Mouse (Mus musculus): ENCODE measurements at regions not wholly inside any gene's neighbourhood (a gene's known extent, or its start where the extent isn't known, plus 50 kb on each side); places are given as distances from the start of the nearest gene placed in this dataset.
A peak's percentile ranks its signal among the peaks of the same experiment; 100 is the strongest.

DNA sequence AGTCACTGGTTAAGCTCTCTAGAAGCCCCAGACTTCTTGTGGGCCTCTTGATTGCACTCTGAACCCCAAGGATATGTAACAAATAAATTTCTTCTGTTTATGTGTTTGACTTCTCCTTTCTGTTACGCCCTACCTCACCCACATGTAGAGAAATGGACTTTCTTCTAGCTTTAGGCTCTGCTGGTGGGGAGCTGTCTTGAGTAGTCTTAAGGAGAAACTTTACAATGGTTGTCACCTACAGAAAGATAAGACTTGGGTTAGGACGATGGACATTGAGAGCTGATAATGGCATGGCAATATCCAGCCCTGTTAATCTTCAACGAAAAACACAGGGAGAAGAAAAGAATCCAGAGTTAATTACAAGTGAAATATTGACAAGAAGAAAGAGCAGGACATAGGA is 416.1 kb downstream of the Dmrt2 start:
- H3K27ac ChIP-seq (ENCODE audit: low read length) = no peak overlapping the region
- no peaks in the 10 kb centered on the region for H3K9me3 ChIP-seq (ENCODE audit: control insufficient read depth, low read length)
- H3K4me2 ChIP-seq (ENCODE audit: low read length) = no peak overlapping the region
- no peak overlapping the region for H3K9ac ChIP-seq (replicated peaks; ENCODE audit: low read depth, low read length)
- no peaks in the 10 kb centered on the region for H3K36me3 ChIP-seq (ENCODE audit: control insufficient read depth, insufficient read depth)
- no peaks in the 10 kb centered on the region for H3K4me1 ChIP-seq (replicated peaks; ENCODE audit: control insufficient read depth, insufficient read depth, low read length)
- H3K4me3 ChIP-seq (replicated peaks; ENCODE audit: low read length) = no peak overlapping the region
- WGBS = 89% methylated on average over 3 of the region's 3 CpGs
- H3K27me3 ChIP-seq (replicated peaks; ENCODE audit: control insufficient read depth, insufficient read depth, low read length) = no peaks in the 10 kb centered on the region
- no peak for ATAC-seq

DNA sequence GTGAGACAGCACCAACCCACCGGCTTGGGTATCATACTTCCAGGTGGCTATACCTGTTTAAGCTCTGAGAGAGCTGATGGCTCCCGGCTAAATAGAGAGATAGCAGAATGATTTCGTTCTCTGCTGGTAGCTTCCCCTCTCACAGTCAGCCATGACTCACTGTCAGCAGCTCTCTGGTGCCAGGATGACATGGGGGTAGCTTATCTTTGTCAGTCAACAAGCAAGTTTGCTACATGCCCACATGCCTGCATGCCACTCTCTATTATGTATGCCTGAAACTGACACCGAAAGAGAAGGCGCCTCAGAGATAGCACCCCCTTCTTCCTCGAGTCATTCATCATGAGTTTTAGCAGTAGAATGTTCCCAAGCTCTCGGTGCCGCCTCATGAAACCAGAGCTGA is 419.2 kb downstream of the Dmrt2 start:
- no peak overlapping the region for H3K9ac ChIP-seq (replicated peaks; ENCODE audit: low read depth, low read length)
- no peak overlapping the region for H3K4me3 ChIP-seq (replicated peaks; ENCODE audit: low read length)
- H3K9me3 ChIP-seq (ENCODE audit: control insufficient read depth, low read length) = no peaks in the 10 kb centered on the region
- no peak overlapping the region for H3K4me2 ChIP-seq (ENCODE audit: low read length)
- 90% methylated on average over 8 of the region's 8 CpGs for WGBS
- no peak overlapping the region for H3K27ac ChIP-seq (ENCODE audit: low read length)
- H3K4me1 ChIP-seq (replicated peaks; ENCODE audit: control insufficient read depth, insufficient read depth, low read length) = no peaks in the 10 kb centered on the region
- H3K36me3 ChIP-seq (ENCODE audit: control insufficient read depth, insufficient read depth) = no peaks in the 10 kb centered on the region
- H3K27me3 ChIP-seq (replicated peaks; ENCODE audit: control insufficient read depth, insufficient read depth, low read length) = no peaks in the 10 kb centered on the region
- no peak for ATAC-seq

DNA sequence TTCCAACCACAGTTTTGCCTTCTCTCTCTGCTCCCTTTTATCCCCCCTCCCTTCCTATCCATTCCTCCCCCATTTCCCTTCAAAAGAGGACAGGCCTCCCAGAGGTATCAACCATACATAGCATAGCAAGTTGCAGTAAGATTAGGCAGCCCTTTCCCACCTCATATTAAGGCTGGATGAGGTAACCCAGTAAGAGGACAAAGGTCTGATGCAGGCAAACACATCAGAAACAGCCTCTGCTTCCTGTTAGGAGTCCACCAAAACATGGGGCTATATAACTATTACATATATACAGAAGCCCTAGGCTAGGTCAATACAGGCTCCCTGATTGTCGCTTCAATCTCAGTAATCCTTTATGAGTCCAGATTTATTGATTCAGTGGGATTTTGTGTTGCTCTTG is 421.6 kb downstream of the Dmrt2 start:
- Histone ChIP-seq H3K27ac (ENCODE audit: low read length) (no peak overlapping the region), H3K9me3 (ENCODE audit: control insufficient read depth, low read length) (no peaks in the 10 kb centered on the region), H3K4me3 (replicated peaks; ENCODE audit: low read length) (no peak overlapping the region), H3K27me3 (replicated peaks; ENCODE audit: control insufficient read depth, insufficient read depth, low read length) (no peaks in the 10 kb centered on the region), H3K9ac (replicated peaks; ENCODE audit: low read depth, low read length) (no peak overlapping the region), H3K4me2 (ENCODE audit: low read length) (no peak overlapping the region), H3K36me3 (ENCODE audit: control insufficient read depth, insufficient read depth) (no peaks in the 10 kb centered on the region), H3K4me1 (replicated peaks; ENCODE audit: control insufficient read depth, insufficient read depth, low read length) (no peaks in the 10 kb centered on the region)
- ATAC-seq = no peak
- 97% methylated on average over 1 of the region's 1 CpGs for WGBS

- Histone ChIP-seq H3K9me3 (ENCODE audit: control insufficient read depth, low read length) (no peaks in the 10 kb centered on the region), H3K27ac (ENCODE audit: low read length) (no peak overlapping the region), H3K4me1 (replicated peaks; ENCODE audit: control insufficient read depth, insufficient read depth, low read length) (no peaks in the 10 kb centered on the region), H3K9ac (replicated peaks; ENCODE audit: low read depth, low read length) (no peak overlapping the region), H3K4me3 (replicated peaks; ENCODE audit: low read length) (no peak overlapping the region), H3K36me3 (ENCODE audit: control insufficient read depth, insufficient read depth) (no peaks in the 10 kb centered on the region), H3K4me2 (ENCODE audit: low read length) (no peak overlapping the region), H3K27me3 (replicated peaks; ENCODE audit: control insufficient read depth, insufficient read depth, low read length) (no peaks in the 10 kb centered on the region)
- ATAC-seq = no peak
- 88% methylated on average over 6 of the region's 6 CpGs for WGBS
These were observed 442.1 kb downstream of the Dmrt2 start for GRCm38 (mm10) chr19:26114326-26114725.

- WGBS = 72% methylated on average over 2 of the region's 2 CpGs
- Histone ChIP-seq H3K9ac (replicated peaks; ENCODE audit: low read depth, low read length) (no peak overlapping the region), H3K36me3 (ENCODE audit: control insufficient read depth, insufficient read depth) (no peaks in the 10 kb centered on the region), H3K4me2 (ENCODE audit: low read length) (no peak overlapping the region), H3K9me3 (ENCODE audit: control insufficient read depth, low read length) (no peaks in the 10 kb centered on the region), H3K27me3 (replicated peaks; ENCODE audit: control insufficient read depth, insufficient read depth, low read length) (no peaks in the 10 kb centered on the region), H3K4me1 (replicated peaks; ENCODE audit: control insufficient read depth, insufficient read depth, low read length) (no peaks in the 10 kb centered on the region), H3K4me3 (replicated peaks; ENCODE audit: low read length) (no peak overlapping the region), H3K27ac (ENCODE audit: low read length) (no peak overlapping the region)
- no peak for ATAC-seq
These were observed 456.2 kb downstream of the Dmrt2 start for GRCm38 (mm10) chr19:26128423-26128822.

DNA sequence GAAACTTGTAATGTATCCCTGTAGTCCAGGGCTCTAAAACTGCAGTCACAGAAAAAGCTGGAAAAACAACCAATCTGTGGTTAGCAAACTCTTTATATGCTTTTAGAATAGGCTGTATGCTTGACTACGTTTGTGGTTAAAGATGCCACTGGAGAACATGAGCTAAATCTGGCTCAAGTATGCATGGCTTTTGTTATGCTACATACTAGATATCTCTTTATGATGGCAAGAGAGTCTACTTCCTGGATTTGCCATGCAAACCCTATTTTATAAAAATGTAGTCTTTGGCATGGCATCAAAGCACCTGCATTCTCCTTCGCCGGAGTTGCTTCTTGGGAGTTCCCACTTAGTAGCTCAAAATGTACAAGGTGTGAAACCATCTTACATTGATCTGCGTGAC is 462.2 kb downstream of the Dmrt2 start:
- Histone ChIP-seq H3K27me3 (replicated peaks; ENCODE audit: control insufficient read depth, insufficient read depth, low read length) (no peaks in the 10 kb centered on the region), H3K36me3 (ENCODE audit: control insufficient read depth, insufficient read depth) (no peaks in the 10 kb centered on the region), H3K9ac (replicated peaks; ENCODE audit: low read depth, low read length) (no peak overlapping the region), H3K4me1 (replicated peaks; ENCODE audit: control insufficient read depth, insufficient read depth, low read length) (no peaks in the 10 kb centered on the region), H3K9me3 (ENCODE audit: control insufficient read depth, low read length) (no peaks in the 10 kb centered on the region), H3K4me2 (ENCODE audit: low read length) (no peak overlapping the region), H3K4me3 (replicated peaks; ENCODE audit: low read length) (no peak overlapping the region), H3K27ac (ENCODE audit: low read length) (no peak overlapping the region)
- ATAC-seq = no peak
- WGBS = 86% methylated on average over 4 of the region's 4 CpGs

- no peak overlapping the region for H3K4me3 ChIP-seq (replicated peaks; ENCODE audit: low read length)
- no peaks in the 10 kb centered on the region for H3K36me3 ChIP-seq (ENCODE audit: control insufficient read depth, insufficient read depth)
- no peak overlapping the region for H3K9ac ChIP-seq (replicated peaks; ENCODE audit: low read depth, low read length)
- no peak overlapping the region for H3K27ac ChIP-seq (ENCODE audit: low read length)
- H3K4me1 ChIP-seq (replicated peaks; ENCODE audit: control insufficient read depth, insufficient read depth, low read length) = no peaks in the 10 kb centered on the region
- no peaks in the 10 kb centered on the region for H3K27me3 ChIP-seq (replicated peaks; ENCODE audit: control insufficient read depth, insufficient read depth, low read length)
- WGBS = 5% methylated on average over 2 of the region's 2 CpGs
- ATAC-seq = peak; percentile 12; the same call in 1 of the 2 replicates
- no peak overlapping the region for H3K4me2 ChIP-seq (ENCODE audit: low read length)
- H3K9me3 ChIP-seq (ENCODE audit: control insufficient read depth, low read length) = no peaks in the 10 kb centered on the region
These were observed 463.3 kb downstream of the Dmrt2 start for GRCm38 (mm10) chr19:26135398-26136104.

DNA sequence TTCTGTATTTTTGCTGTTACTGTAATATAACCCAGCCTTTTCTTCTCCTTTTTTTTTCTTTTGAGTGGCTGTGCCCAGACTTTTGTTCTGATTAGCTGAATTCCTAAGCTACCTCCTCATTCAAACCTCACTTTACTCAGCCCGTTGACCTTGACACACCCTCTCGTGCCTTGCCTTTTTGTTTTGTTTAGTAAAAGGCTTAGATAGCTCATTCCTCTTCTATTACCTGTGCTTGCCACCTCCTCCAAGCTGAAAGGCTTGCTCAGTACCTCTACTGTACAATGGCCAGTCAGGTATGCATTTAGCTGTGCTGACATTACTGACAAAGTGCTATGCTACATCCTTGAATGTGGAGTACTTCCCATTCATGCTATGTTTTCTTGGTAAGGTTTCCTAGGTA is 464.2 kb upstream of the Smarca2 start:
- Histone ChIP-seq H3K27me3 (replicated peaks; ENCODE audit: control insufficient read depth, insufficient read depth, low read length) (no peaks in the 10 kb centered on the region), H3K9ac (replicated peaks; ENCODE audit: low read depth, low read length) (no peak overlapping the region), H3K4me2 (ENCODE audit: low read length) (no peak overlapping the region), H3K27ac (ENCODE audit: low read length) (no peak overlapping the region), H3K4me3 (replicated peaks; ENCODE audit: low read length) (no peak overlapping the region), H3K36me3 (ENCODE audit: control insufficient read depth, insufficient read depth) (no peaks in the 10 kb centered on the region), H3K9me3 (ENCODE audit: control insufficient read depth, low read length) (no peaks in the 10 kb centered on the region), H3K4me1 (replicated peaks; ENCODE audit: control insufficient read depth, insufficient read depth, low read length) (no peaks in the 10 kb centered on the region; the same call in 1 of the 2 replicates)
- no peak for ATAC-seq
- 67% methylated on average over 2 of the region's 2 CpGs for WGBS

DNA sequence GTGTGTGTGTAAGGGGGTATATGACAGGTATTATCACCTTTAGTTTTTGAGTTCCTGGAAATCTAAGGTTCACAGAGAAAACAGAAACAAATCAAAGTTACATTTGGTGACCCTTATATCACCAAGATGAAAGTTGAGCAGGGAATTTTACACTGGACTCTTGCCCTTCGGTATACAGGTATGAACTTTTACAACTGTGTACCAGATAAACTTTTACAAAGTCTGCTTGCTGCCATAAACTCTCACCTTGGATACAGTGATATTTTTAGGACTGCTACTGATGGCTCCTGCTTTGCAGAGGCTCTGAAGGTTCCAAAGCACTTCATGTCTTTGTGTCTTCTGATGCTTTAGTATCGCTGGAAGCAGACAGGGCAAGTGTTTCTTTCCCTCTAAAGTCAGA is 461.3 kb upstream of the Smarca2 start:
- H3K4me2 ChIP-seq (ENCODE audit: low read length) = no peak overlapping the region
- 91% methylated on average over 2 of the region's 2 CpGs for WGBS
- H3K27me3 ChIP-seq (replicated peaks; ENCODE audit: control insufficient read depth, insufficient read depth, low read length) = no peaks in the 10 kb centered on the region
- no peak overlapping the region for H3K9ac ChIP-seq (replicated peaks; ENCODE audit: low read depth, low read length)
- no peak overlapping the region for H3K27ac ChIP-seq (ENCODE audit: low read length)
- H3K4me3 ChIP-seq (replicated peaks; ENCODE audit: low read length) = no peak overlapping the region
- H3K4me1 ChIP-seq (replicated peaks; ENCODE audit: control insufficient read depth, insufficient read depth, low read length) = no peaks in the 10 kb centered on the region; the same call in 1 of the 2 replicates
- H3K36me3 ChIP-seq (ENCODE audit: control insufficient read depth, insufficient read depth) = no peaks in the 10 kb centered on the region
- no peaks in the 10 kb centered on the region for H3K9me3 ChIP-seq (ENCODE audit: control insufficient read depth, low read length)
- ATAC-seq = no peak

- no peaks in the 10 kb centered on the region for H3K27me3 ChIP-seq (replicated peaks; ENCODE audit: control insufficient read depth, insufficient read depth, low read length)
- no peak overlapping the region for H3K4me3 ChIP-seq (replicated peaks; ENCODE audit: low read length)
- 91% methylated on average over 4 of the region's 4 CpGs for WGBS
- no peak for ATAC-seq
- no peak overlapping the region for H3K4me2 ChIP-seq (ENCODE audit: low read length)
- H3K36me3 ChIP-seq (ENCODE audit: control insufficient read depth, insufficient read depth) = no peaks in the 10 kb centered on the region
- H3K9ac ChIP-seq (replicated peaks; ENCODE audit: low read depth, low read length) = no peak overlapping the region
- no peak overlapping the region for H3K27ac ChIP-seq (ENCODE audit: low read length)
- H3K9me3 ChIP-seq (ENCODE audit: control insufficient read depth, low read length) = no peaks in the 10 kb centered on the region
- no peaks in the 10 kb centered on the region for H3K4me1 ChIP-seq (replicated peaks; ENCODE audit: control insufficient read depth, insufficient read depth, low read length)
These were observed 453.6 kb upstream of the Smarca2 start for GRCm38 (mm10) chr19:26151216-26151615.
